Mouse (Mus musculus) kidney, embryonic 15.5 days (tissue): ENCODE data around the gene Olfr113. TPM values are rescaled to one million over a fixed set of nuclear protein-coding genes. Genes with fewer than 3 reads are reported as not detected.

Experiments used
- polyA plus RNA-seq: library from polyadenylated mRNA; unstranded; fragments of >200 nt; fragmentation: Nextera tagmentation; extraction: Ambion mirVana; gene quantifications from 2 replicates; pipeline ENCODE4 v1.2.1, GENCODE M21; 2015

The Olfr113 gene
- polyA plus RNA-seq, 1 experiment from 2014 or later, result not detected

Other genes with a start within 250 kb of the Olfr113 start
- gene Olfr103, start 238.0 kb downstream of the Olfr113 start, polyA plus RNA-seq, result not detected in 2 replicates
- not detected in 2 replicates for gene Olfr104-ps, start 218.1 kb downstream of the Olfr113 start, polyA plus RNA-seq
- not detected in 2 replicates for gene Olfr105-ps, start 198.6 kb downstream of the Olfr113 start, polyA plus RNA-seq
- gene Olfr106-ps, start 187.3 kb downstream of the Olfr113 start, polyA plus RNA-seq, result not detected in 2 replicates
- gene Olfr107, start 178.4 kb downstream of the Olfr113 start, polyA plus RNA-seq, result not detected in 2 replicates
- gene Olfr108, start 132.2 kb downstream of the Olfr113 start, polyA plus RNA-seq, result not detected in 2 replicates
- not detected in 2 replicates for gene Olfr109, start 118.7 kb downstream of the Olfr113 start, polyA plus RNA-seq
- not detected in 2 replicates for gene H2-M2, start 94.1 kb downstream of the Olfr113 start, polyA plus RNA-seq
- not detected in 2 replicates for gene Olfr110, start 85.2 kb downstream of the Olfr113 start, polyA plus RNA-seq
- gene Olfr111, start 69.6 kb downstream of the Olfr113 start, polyA plus RNA-seq, result not detected in 2 replicates
- not detected in 2 replicates for gene Olfr112, start 8.2 kb downstream of the Olfr113 start, polyA plus RNA-seq
- not detected in 2 replicates for gene Olfr114, start 15.1 kb upstream of the Olfr113 start, polyA plus RNA-seq
- not detected in 2 replicates for gene Olfr115, start 49.4 kb upstream of the Olfr113 start, polyA plus RNA-seq
- gene Olfr116, start 49.5 kb upstream of the Olfr113 start, polyA plus RNA-seq, result not detected in 2 replicates
- not detected in 2 replicates for gene Olfr117, start 86.1 kb upstream of the Olfr113 start, polyA plus RNA-seq
- gene Olfr118, start 89.3 kb upstream of the Olfr113 start, polyA plus RNA-seq, result not detected in 2 replicates
- not detected in 2 replicates for gene Olfr119, start 118.9 kb upstream of the Olfr113 start, polyA plus RNA-seq
- gene Olfr120, start 144.1 kb upstream of the Olfr113 start, polyA plus RNA-seq, result not detected in 2 replicates
- not detected in 2 replicates for gene Olfr121, start 171.2 kb upstream of the Olfr113 start, polyA plus RNA-seq
- gene Olfr122, start 190.9 kb upstream of the Olfr113 start, polyA plus RNA-seq, result not detected in 2 replicates
- not detected in 2 replicates for gene Olfr123, start 215.9 kb upstream of the Olfr113 start, polyA plus RNA-seq
- not detected in 2 replicates for gene Olfr124, start 222.2 kb upstream of the Olfr113 start, polyA plus RNA-seq